Mouse (Mus musculus): ENCODE measurements around the gene Kcnj1. TPM values are rescaled to one million over a fixed set of nuclear protein-coding genes. Genes with fewer than 3 reads are reported as not detected.
A peak's percentile ranks its signal among the peaks of the same experiment; 100 is the strongest.

Gene Kcnj1
- total RNA-seq, 1 experiment from 2014 or later = not detected

- ATAC-seq (replicated peaks; ENCODE audit: low read depth, poor library complexity, severe bottlenecking) = no peak
Measured at GRCm38 (mm10) chr9:32443817-32444216, 71.5 kb downstream of the Kcnj1 start.

DNA sequence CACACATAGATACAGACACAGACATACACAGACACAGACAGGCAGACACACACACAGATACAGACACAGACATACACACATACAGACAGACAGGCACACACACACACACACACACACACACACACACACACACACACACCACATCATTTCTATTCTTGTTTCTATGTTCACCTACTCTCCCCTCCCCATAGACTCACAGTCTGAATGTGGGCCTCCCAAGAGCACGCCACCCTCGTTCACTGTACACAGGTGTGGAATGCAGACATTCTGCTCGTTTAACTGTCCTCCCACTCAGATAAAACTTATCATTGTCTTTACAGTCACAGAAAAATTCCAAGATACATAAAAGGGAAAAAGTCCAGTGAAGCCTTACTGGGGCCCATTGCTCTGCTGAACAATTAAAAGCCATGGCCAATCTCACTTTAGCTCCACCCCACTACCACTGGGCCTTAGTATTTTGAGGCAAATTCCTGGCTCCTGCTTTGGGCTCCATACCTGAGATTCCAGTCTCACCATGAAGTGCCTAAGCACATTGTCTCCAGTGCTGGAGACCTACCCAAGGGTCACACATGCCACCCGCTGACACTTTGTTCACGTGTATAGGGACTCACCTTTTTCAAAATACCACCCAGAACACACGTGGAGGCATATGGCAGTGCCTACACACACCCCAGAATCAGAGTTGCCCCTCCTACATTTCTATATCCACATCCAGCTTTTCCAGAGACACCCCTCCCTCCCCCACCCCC, 72.3 kb downstream of the Kcnj1 start:
- ATAC-seq (replicated peaks; ENCODE audit: low read depth, poor library complexity, severe bottlenecking) = no peak

GRCm38 (mm10) chr9:32445789-32446188, 73.5 kb downstream of the Kcnj1 start:
- peak; percentile 81 for ATAC-seq (replicated peaks; ENCODE audit: low read depth, poor library complexity, severe bottlenecking)

DNA sequence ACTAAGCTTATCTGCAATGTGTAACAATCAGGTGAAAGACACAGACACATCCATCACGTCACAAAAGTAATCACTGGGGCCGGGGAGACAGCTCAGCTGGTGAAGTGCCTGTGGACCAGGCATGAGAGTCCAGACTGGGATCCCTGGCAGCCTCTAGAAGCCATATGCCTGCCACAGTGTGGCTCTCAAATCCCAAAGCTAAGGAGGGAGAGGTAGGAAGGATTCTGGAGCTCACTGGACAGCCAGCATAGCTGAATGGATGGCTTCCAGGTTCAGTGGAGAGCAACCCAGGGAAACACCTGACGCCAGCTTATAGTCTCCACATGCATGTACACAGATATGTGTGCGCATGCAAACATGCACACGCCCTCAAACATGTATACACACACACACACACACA, 76.5 kb downstream of the Kcnj1 start:
- no peak for ATAC-seq (replicated peaks; ENCODE audit: low read depth, poor library complexity, severe bottlenecking)

Other genes with a start within 250 kb of the Kcnj1 start
- 4.2 and 5.3 TPM in 2 replicates for gene Kcnj5, start 28.1 kb upstream of the Kcnj1 start, total RNA-seq (2017)
- 88.2 and 91.2 TPM in 2 replicates for gene Fli1, start 170.4 kb downstream of the Kcnj1 start, total RNA-seq (2017)